Mouse (Mus musculus): ENCODE results near the gene Gm498.

The Gm498 gene

DNA sequence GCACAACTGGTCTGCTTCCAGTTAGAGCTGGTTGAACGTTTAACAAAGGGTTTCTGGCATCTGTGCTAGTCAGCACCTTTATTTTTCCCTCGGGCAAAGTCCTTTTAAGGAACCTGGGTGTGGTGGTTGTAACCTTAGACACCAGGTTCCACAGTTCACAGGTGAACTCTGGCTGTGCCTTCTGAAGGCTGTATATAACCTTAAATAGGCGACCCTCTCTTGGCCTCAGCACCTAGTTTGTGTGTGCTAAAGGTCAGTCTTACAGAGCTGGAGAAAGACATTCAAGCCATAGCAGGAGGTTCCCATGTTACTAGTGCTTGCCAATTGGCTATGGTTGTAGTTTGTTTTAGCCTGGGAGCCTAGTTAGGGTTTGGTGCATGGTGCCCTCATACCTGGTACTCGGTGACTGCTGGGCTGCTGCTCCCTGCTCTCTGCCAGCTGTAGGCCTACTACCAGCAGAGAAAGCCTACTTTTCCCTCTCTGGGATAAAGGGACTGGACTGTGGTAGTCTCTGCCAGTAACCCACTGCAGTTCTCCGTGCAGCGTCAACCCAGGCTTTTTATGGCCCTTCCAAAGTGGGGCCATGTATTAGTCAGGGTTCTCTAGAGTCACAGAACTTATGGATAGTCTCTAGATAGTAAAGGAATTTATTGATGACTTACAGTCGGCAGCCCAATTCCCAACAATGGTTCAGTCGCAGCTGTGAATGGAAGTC, 17.7 kb upstream of the Gm498 start:
- in situ Hi-C loops (cut with MboI; ENCODE audit: unreplicated experiment in 2 of 2): loop anchor here (25.0 kb wide), 3 partner anchors 588 to 1937 kb away; partner anchors contain the start of genes LTO1 (in 1 of the 2) and Tollip (in 1 of the 2)

DNA sequence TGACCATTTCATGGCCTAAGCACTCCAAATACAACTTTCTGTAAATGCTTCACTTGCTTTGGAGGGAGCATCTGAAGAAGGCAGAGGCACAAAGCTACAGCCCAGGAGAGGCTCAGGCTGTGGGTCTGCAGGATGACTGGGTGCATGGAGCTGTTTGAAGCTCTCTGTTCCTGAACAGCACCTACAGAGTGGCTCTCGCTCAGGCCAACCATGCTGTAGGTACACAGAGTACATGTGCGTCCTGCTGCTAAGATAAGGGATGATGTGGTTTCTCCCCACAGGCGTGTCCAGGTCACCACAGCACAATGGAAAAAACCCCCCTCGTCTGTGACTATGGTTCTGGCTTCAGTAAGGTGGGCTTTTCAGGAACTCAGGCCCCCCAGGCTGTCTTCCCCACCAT, 2.2 kb downstream of the Gm498 start:
- in situ Hi-C loops (cut with MboI; ENCODE audit: unreplicated experiment in 2 of 2): no loop called here

DNA sequence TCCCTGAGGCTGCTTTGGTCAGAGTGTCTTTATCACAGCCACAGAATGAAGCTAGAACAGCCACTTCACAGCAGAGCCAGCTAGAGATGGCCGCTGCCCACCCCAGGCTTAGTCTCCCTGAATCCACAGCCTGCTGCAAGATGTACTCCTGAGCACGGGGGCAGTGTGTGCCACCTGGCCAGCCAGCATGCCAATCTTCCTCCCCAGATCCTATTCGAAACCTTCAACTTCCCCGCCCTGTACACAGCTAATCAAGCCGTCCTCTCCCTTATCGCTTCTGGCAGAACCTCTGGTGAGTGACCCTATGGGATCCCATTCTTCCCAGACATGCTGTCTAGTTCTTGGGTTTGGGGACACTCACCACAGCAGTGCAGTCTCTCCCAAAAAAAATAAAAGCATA, 17.1 kb downstream of the Gm498 start:
- in situ Hi-C loops (cut with MboI; ENCODE audit: unreplicated experiment in 2 of 2): no loop called here

DNA sequence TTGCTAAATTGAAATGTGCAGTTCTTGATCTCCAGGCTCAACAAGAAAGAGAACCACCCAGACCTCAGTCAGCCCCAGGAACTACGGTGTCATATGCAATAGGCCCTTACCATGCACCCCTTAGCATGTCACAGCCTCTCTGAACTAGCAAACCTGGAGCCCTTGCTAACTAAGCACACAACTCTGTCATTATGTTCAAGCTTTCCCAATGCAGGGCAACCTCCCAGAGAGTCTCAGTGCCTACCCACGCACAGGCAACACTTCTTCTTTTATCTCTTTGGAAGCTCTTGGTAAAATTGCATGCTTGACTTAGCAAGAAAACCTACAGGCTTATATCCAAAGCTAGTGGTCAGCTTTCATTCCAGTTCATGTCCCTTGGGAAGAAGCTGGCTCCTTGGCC, 24.5 kb downstream of the Gm498 start:
- in situ Hi-C loops (cut with MboI; ENCODE audit: unreplicated experiment in 2 of 2): no loop called here

DNA sequence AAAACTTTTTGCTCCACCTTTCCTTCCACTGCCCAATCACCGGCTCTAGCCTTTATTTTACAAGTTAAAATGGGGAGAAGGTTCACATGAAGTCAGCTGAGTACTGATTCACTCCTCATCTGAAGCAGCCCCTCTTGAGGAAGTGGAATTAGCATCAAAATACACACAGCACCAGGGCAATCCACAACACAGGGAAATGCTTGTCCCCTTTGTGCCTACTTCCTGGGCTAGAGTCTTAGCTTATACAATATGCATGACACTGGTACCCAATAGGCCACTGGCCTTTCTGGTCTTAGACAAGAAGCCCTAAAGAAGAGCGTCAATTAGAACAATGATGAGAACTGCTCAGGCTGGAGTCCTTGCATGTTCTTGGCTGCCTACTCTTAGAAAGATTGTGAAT, 25.7 kb downstream of the Gm498 start:
- in situ Hi-C loops (cut with MboI; ENCODE audit: unreplicated experiment in 2 of 2): no loop called here

DNA sequence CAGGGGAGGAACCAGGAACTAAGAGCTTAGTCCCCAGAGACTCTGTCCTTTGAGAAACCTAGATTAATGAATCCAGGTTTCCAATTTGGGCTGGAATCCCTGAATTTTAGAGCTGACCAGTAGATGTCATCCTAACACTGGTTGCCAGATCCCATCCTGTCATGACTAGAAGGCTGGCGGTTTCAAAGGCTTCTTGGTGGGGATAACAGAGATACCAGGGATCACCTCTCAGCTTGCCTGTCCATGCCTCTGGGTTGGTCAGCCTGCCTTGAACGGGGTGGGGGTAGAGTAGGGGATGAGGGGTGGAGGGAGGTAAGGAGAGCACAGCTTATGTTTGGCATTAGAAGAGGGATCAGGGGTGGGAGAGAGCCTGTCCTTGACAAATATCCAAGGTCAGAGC, 34.0 kb downstream of the Gm498 start:
- in situ Hi-C loops (cut with MboI; ENCODE audit: unreplicated experiment in 2 of 2): loop anchor here in 1 of 2 experiments (25.0 kb wide), 1 partner anchor 313 kb away; no protein-coding TSS in a partner anchor

DNA sequence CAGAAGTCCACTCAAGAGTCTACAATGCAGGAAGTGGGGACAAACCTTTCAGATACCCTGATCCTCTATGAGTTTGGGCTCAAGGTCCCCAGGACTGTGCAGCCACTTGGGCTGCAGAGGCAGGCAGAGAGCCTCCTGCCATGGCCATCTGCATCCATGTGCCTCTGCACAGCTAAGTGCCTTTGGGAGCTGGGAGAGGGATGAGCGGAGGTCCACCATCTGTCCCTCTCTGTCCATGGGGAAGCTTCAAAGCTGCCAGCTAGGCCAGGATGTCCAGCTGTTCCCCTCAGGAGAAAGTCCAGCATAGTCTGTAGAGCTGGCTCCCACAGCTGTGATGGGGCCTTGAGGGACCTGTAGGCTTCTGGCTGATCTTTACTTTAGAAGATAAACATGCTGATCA, 38.5 kb downstream of the Gm498 start:
- in situ Hi-C loops (cut with MboI; ENCODE audit: unreplicated experiment in 2 of 2): loop anchor here (5.0 to 25.0 kb wide), 2 partner anchors 83 to 318 kb away; partner anchors contain the start of genes Dhcr7 (in 2 of the 2) and Nadsyn1 (in 2 of the 2)

DNA sequence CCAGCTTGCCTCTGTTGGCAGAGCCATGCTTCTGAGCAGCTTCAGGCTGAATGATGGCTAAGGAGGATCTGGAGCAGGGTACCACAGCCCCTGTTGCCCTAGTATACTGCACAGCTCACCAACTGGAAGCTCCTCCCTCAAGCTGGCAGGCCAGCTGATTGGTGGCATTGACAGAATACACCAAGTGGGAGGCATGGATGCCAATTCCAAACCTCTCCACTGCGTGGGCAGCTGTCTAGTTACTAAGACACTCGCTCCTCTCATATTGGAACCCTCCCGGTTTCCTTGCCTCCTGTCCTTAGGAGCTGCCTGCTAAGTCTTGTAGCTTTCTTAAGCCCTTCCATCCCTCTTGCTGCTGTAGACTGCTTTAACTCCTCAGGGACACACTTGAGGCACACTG, 39.0 kb downstream of the Gm498 start:
- in situ Hi-C loops (cut with MboI; ENCODE audit: unreplicated experiment in 2 of 2): loop anchor here (5.0 to 25.0 kb wide), 2 partner anchors 83 to 318 kb away; partner anchors contain the start of genes Dhcr7 (in 2 of the 2) and Nadsyn1 (in 2 of the 2)

DNA sequence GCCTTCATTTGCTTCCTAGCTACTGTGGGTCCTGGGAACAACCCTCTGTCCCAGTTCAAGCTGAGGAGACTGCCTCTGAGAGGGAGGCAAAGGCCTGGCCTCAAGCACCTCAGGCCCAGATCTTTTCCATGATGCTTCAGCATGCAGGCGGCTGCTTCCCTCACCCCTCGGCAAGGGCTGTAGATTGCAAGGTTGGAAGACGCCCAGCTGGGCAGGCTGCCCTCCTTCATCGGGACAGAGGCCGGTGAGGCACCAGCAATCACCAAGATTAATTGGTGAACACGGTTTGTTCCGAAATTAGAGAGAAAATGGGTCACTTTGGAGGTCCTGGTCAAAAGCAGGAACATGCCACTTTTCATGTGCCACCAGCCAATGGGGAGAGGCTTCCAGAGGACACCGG, 47.0 kb downstream of the Gm498 start:
- in situ Hi-C loops (cut with MboI; ENCODE audit: unreplicated experiment in 2 of 2): loop anchor here in 1 of 2 experiments (25.0 kb wide), 1 partner anchor 326 kb away; no protein-coding TSS in a partner anchor

DNA sequence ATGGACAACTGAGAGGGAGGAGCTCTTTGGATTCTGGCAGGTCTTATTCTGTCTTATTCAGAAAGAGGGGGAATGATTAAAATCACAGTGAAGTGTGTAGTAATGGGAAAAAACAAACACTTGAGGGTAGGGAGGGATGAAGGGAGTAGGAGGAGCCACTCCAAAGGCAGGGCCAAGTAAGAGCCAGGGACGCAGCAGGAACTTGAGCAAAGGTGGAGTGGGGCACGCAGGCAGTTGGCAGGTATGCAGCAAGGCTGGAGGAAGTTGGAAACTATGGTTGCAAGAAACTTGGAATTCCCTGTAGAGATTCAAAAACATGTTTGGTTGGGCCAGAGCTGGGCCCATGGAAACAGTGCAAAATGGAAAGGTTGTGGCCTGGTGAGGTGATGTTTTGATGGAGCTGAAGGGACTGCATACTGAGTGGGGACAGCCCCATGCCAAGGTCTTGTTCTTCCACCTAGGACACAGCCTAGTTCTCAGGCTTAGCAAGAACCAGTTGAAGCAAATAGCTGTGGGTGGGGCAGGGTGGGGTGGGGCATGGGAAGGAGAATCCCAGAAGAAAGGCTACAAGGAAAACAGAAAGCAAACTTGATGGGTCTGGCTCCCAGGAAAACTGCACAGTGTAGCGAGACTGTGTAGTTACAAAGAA, 52.5 kb downstream of the Gm498 start:
- in situ Hi-C loops (cut with MboI; ENCODE audit: unreplicated experiment in 2 of 2): loop anchor here in 1 of 2 experiments (25.0 kb wide), 1 partner anchor 332 kb away; no protein-coding TSS in a partner anchor

DNA sequence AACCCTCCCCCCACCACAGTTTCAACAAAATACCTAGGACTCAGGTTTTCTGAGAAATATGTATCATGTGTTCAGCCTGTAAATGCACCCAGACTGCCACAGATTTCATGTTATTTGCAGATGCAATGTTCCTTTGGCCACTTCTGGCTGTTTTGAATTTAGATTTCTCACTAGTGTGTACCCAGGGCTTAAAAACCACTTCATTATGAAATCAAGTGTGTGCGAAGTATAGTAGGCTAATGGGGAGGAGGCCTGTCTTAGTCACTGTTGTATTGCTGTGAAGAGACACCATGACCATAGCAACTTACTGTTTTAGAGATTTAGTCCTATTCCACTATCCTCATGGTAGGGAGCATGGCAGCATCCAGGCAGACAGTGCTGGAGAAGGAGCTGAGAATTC, 63.3 kb downstream of the Gm498 start:
- in situ Hi-C loops (cut with MboI; ENCODE audit: unreplicated experiment in 2 of 2): no loop called here

DNA sequence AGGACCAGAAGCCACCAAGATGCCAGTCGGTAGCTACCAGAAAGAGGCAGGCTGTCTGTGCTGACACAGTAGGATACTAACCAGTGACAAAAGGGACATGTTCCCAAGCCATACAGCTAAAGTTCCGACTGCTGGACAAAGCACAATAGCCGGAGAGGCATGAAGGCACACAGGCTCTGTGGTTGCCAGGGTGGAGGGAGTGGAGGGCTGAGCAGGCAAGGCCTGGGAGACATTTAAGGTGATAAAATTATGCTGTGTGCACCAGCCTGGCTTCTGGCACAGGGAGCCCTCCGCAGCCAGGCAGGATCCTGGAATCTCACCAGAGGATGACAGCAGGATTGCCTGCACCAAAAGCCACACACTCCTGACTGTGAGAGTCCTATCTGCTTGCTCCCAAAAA, 72.0 kb downstream of the Gm498 start:
- in situ Hi-C loops (cut with MboI; ENCODE audit: unreplicated experiment in 2 of 2): no loop called here

DNA sequence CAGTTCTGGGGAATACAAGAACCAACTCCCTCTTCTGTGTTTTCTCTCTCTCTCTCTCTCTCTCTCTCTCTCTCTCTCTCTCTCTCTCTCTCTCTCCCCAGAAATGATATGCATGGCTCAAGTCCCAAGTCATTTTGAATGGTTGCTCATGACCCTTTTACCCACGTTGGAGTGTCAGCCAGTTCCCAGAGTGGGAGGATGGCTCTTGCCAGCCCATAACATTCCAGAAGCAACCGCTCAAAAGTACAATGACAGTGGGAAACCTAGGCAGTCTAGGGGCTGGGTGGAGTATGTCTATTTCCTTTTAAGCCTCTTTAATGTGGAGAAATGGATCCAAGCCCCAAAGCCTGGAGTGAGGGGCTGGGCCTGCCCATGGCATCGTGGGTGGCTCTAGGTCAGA, 72.8 kb downstream of the Gm498 start:
- in situ Hi-C loops (cut with MboI; ENCODE audit: unreplicated experiment in 2 of 2): no loop called here

DNA sequence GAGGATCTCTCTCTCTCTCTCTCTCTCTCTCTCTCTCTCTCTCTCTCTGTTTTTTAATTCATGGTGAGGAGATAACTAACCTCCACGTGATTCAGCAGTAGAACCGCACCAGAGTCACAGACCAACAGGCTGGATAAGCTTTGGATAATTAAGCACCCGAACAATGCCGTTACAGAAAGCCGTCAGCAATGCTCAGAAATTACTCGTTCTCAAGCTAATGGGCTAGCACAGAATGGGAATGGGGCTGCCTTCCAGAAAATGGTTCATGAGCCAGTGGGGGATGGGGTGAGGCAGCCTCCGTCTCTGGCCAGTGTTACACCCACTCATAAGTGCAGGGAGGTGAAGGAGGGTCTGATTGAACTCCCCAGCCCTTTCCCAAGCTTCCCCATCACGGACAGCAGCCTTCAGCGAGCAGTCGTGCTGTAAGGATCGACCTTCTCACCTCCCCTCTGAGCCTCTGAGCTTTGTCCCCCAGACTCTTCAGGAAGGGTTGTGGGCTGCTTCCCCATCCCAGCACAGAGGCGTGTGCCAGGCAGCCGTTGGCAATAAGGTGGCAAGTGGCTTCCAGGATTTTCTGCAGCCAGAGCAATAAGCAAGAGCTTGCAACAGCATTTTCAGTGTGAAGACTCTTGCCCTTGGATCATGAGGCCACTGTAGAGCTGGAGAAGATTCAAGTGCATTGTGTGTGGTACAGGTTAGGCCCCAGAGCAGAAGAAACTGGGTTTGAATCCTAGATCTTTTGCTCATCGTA, 76.5 kb downstream of the Gm498 start:
- in situ Hi-C loops (cut with MboI; ENCODE audit: unreplicated experiment in 2 of 2): no loop called here

DNA sequence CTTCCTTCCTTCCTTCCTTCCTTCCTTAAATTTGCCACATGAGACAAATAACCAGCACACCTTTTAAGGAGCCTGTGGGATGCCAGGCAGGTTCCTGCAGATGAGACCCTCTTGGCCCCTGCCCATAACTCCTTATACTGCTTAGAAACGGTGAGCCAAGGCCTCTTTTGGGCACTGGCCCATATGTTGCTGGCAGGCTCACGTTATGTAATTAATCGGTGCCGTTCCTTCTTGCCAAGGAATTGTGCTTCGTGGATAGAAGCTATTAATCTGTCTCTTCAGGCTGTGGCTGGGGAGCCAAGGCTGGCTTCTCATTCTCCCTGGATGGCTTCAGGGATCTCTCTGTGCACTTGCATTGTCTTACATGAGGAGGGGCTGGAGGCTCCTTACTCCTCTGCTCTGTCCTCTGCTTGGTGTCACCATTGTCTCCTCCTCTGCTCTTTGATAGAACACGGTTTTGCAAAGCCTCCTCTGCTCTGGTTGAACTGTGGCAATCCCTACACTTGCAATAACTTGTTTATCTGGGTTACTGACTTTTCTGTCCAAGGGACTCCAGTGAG, 77.9 kb downstream of the Gm498 start:
- in situ Hi-C loops (cut with MboI; ENCODE audit: unreplicated experiment in 2 of 2): no loop called here
